Mouse (Mus musculus): ENCODE measurements around the gene Nop16. TPM values are rescaled to one million over a fixed set of nuclear protein-coding genes. Genes with fewer than 3 reads are reported as not detected.
A peak's percentile ranks its signal among the peaks of the same experiment; 100 is the strongest.

Nop16 gene
- total and polyA plus RNA-seq, 3 experiments: 65.1 to 76.0 (median 65.7) TPM

DNA sequence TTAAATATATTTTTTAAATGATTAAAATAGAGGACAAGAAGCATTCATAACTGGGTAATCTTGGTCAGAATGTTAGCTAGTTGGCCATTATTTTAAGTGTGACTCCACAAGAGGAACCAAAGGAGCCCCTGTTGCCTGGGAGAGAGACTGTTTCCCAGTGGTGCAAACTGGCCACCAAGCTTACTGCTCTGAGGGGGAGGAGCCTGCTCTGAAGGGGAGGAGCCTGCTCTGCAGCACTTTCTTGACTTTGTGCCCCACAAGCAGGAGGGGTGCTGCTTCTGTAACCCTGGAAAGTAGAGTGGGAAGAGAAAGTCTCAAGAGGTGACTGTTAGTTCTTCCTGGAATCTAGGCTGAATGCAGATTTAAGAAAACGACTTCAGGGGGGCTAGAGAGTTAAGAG is 20.6 kb downstream of the Nop16 start:
- peaks cover 8% of the 10 kb centered on the region for H3K27me3 ChIP-seq (ENCODE audit: insufficient read depth, low read length)
- H3K36me3 ChIP-seq (replicated peaks): no peaks in the 10 kb centered on the region
- DNase-seq (ENCODE audit: low spot score) (no peak), ATAC-seq (ENCODE audit: extremely low read depth, insufficient number of reproducible peaks, low FRiP score, poor library complexity, severe bottlenecking) (no peak)
- H3K4me1 ChIP-seq (ENCODE audit: insufficient read depth, low read depth, low read length): peaks cover 36% of the 10 kb centered on the region
- TF ChIP-seq POLR2AphosphoS5 (IDR thresholded peaks at IDR 0.05; ENCODE audit: insufficient replicate concordance, low read depth, low read length) (no peak), TAL1 (conservative IDR thresholded peaks at IDR 0.05; ENCODE audit: low read depth, low read length) (no peak), GATA2 (IDR thresholded peaks at IDR 0.05; ENCODE audit: borderline replicate concordance, low read depth, low read length) (no peak), CTCF (IDR thresholded peaks at IDR 0.05; ENCODE audit: low read depth, low read length) (no peak), GATA1 (IDR thresholded peaks at IDR 0.05; ENCODE audit: borderline replicate concordance, low read length) (no peak)
- no peaks in the 10 kb centered on the region for H3K9me3 ChIP-seq (replicated peaks)
- no peak overlapping the region for H3K4me3 ChIP-seq (ENCODE audit: low read depth, low read length)

DNA sequence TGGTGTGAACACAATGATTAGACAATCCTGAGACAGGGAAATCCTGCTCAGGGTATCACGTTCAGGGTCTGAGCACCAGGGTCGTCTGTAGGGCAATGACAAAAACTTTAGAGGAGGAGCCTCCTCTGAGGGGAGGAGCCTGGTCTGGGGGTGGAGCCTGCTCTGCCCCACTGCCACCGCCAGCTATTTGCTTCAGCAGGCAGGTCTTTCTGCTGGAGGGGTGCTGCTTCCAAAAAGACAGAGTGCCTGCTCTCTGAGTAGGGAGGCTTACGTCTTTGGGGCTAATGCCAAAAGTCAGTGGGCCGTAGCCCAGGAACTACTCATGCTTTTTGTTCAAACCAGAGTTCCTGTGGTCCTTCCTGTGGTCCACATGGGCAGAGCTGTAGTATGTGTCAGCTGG is 21.5 kb downstream of the Nop16 start:
- TF ChIP-seq POLR2AphosphoS5 (IDR thresholded peaks at IDR 0.05; ENCODE audit: insufficient replicate concordance, low read depth, low read length) (no peak), TAL1 (conservative IDR thresholded peaks at IDR 0.05; ENCODE audit: low read depth, low read length) (no peak), CTCF (IDR thresholded peaks at IDR 0.05; ENCODE audit: low read depth, low read length) (no peak), GATA2 (IDR thresholded peaks at IDR 0.05; ENCODE audit: borderline replicate concordance, low read depth, low read length) (no peak), GATA1 (IDR thresholded peaks at IDR 0.05; ENCODE audit: borderline replicate concordance, low read length) (no peak)
- H3K36me3 ChIP-seq (replicated peaks): peaks cover 6% of the 10 kb centered on the region
- no peak for DNase-seq (ENCODE audit: low spot score)
- peaks cover 7% of the 10 kb centered on the region for H3K27me3 ChIP-seq (ENCODE audit: insufficient read depth, low read length)
- no peak for ATAC-seq (ENCODE audit: extremely low read depth, insufficient number of reproducible peaks, low FRiP score, poor library complexity, severe bottlenecking)
- no peaks in the 10 kb centered on the region for H3K9me3 ChIP-seq (replicated peaks)
- peaks cover 34% of the 10 kb centered on the region for H3K4me1 ChIP-seq (ENCODE audit: insufficient read depth, low read depth, low read length)
- H3K4me3 ChIP-seq (ENCODE audit: low read depth, low read length): no peak overlapping the region

DNA sequence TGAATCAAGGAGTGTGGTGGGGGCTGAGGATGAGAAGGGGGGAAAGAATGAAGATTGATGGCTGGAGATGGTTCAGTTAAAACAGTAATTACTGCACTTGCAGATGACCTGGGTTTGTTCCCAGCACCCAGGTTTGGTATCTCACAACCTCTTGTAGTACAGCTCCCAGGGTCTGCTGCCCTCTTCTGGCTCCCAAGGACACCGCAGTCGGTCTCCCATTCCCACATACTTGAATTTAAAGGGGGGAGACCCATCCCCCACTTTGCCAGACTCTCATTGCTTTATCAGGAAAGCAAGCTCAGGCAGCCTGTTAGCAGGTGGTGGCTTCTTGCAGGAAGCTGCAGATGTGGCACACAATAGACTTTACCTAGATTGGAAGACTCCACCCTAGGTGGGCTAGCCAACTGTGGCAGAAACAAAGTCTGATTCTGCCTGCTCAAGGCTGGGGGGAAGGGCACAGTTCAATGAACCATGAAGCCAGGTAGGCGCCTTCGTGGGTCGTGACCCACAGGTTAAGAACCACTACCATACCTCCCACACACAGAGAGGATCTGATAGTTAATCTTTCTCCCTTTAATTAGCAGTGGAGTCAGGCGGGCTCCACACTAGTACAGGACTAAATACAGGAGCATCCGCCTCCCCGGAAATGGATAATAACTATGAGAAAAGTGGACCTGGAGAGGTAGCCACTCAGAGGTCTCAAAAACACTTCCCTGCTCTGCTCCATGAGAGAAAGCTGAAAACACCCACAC is 24.1 kb downstream of the Nop16 start:
- peak overlapping the region; percentile 86 for H3K4me3 ChIP-seq (ENCODE audit: low read depth, low read length)
- H3K9me3 ChIP-seq (replicated peaks): no peaks in the 10 kb centered on the region
- ATAC-seq (ENCODE audit: extremely low read depth, insufficient number of reproducible peaks, low FRiP score, poor library complexity, severe bottlenecking) (peak; percentile 46), DNase-seq (ENCODE audit: low spot score) (no peak)
- TF ChIP-seq GATA1 (IDR thresholded peaks at IDR 0.05; ENCODE audit: borderline replicate concordance, low read length) (no peak), GATA2 (IDR thresholded peaks at IDR 0.05; ENCODE audit: borderline replicate concordance, low read depth, low read length) (no peak), TAL1 (conservative IDR thresholded peaks at IDR 0.05; ENCODE audit: low read depth, low read length) (no peak), CTCF (IDR thresholded peaks at IDR 0.05; ENCODE audit: low read depth, low read length) (0 out of 2 replicates have a peak, but pooled peaks have one; percentile 21), POLR2AphosphoS5 (IDR thresholded peaks at IDR 0.05; ENCODE audit: insufficient replicate concordance, low read depth, low read length) (no peak)
- peaks cover 37% of the 10 kb centered on the region for H3K4me1 ChIP-seq (ENCODE audit: insufficient read depth, low read depth, low read length)
- H3K27me3 ChIP-seq (ENCODE audit: insufficient read depth, low read length): no peaks in the 10 kb centered on the region
- peaks cover 32% of the 10 kb centered on the region for H3K36me3 ChIP-seq (replicated peaks)

GRCm38 (mm10) chr13:54565201-54565581 is 24.7 kb downstream of the Nop16 start, which contains the start of gene 4833439L19Rik:
TSS of gene 4833439L19Rik (minus strand) at chr13:54565435.
- ATAC-seq (ENCODE audit: extremely low read depth, insufficient number of reproducible peaks, low FRiP score, poor library complexity, severe bottlenecking) (peak; percentile 94), DNase-seq (ENCODE audit: low spot score) (peak; percentile 91)
- TF ChIP-seq POLR2AphosphoS5 (IDR thresholded peaks at IDR 0.05; ENCODE audit: insufficient replicate concordance, low read depth, low read length) (no peak), CTCF (IDR thresholded peaks at IDR 0.05; ENCODE audit: low read depth, low read length) (no peak), GATA1 (IDR thresholded peaks at IDR 0.05; ENCODE audit: borderline replicate concordance, low read length) (no peak), GATA2 (IDR thresholded peaks at IDR 0.05; ENCODE audit: borderline replicate concordance, low read depth, low read length) (no peak), TAL1 (conservative IDR thresholded peaks at IDR 0.05; ENCODE audit: low read depth, low read length) (no peak)
- Histone ChIP-seq H3K27me3 (ENCODE audit: insufficient read depth, low read length) (no peaks in the 10 kb centered on the region), H3K36me3 (replicated peaks) (peaks cover 38% of the 10 kb centered on the region), H3K4me3 (ENCODE audit: low read depth, low read length) (peak within 1 kb of the TSS; percentile 86), H3K9me3 (replicated peaks) (no peaks in the 10 kb centered on the region), H3K4me1 (ENCODE audit: insufficient read depth, low read depth, low read length) (peaks cover 39% of the 10 kb centered on the region)

DNA sequence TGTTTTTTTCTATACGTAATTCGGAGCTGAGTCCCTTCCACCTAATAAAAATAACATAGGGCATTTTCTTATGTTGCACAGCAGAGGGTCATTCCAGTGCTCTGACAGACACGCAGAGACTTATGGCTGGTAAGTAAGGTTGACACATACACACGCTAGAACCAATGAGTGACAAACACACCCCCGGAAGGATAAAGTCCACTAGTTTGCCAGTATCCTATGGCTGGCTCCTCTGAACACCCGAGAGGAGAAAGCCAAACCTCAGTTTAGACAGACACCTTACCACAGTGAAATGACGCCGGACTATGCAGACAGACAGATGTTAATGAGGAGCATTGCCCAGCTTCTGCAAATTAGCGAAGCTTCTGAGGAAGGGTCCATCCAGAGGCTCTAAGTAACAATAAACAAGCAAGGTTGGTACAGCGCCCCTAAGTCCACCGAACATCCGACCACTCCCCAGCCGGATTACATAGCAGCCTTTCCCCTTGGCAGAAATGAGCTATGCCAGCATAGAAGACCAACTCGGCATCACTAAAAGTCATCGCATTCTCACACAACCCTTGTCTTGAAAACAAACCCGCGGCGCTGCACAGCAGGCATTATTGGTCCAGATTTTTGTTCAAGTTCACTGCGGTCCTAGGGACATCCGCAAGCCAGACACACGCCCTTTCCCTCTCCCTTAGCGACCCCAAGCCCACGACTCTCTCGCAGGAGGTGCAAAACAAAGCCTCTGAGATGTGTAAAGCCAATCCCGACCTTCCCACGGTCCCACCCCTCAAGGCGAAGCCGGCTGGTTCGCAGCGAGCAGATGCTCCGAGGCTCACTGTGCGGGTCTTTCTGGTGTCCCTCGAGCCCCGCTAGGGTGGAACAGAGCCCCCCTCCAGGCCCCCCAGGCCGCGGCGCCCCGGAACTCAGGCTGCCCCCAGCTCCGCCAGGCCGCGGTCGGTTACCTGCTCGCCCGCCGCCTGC is 25.4 kb downstream of the Nop16 start:
- Histone ChIP-seq H3K9me3 (replicated peaks) (no peaks in the 10 kb centered on the region), H3K4me1 (ENCODE audit: insufficient read depth, low read depth, low read length) (peaks cover 39% of the 10 kb centered on the region), H3K27me3 (ENCODE audit: insufficient read depth, low read length) (no peaks in the 10 kb centered on the region), H3K36me3 (replicated peaks) (peaks cover 44% of the 10 kb centered on the region), H3K4me3 (ENCODE audit: low read depth, low read length) (peak overlapping the region; percentile 86)
- ATAC-seq (ENCODE audit: extremely low read depth, insufficient number of reproducible peaks, low FRiP score, poor library complexity, severe bottlenecking) (no peak), DNase-seq (ENCODE audit: low spot score) (no peak)
- TF ChIP-seq GATA1 (IDR thresholded peaks at IDR 0.05; ENCODE audit: borderline replicate concordance, low read length) (no peak), GATA2 (IDR thresholded peaks at IDR 0.05; ENCODE audit: borderline replicate concordance, low read depth, low read length) (no peak), TAL1 (conservative IDR thresholded peaks at IDR 0.05; ENCODE audit: low read depth, low read length) (no peak), CTCF (IDR thresholded peaks at IDR 0.05; ENCODE audit: low read depth, low read length) (no peak), POLR2AphosphoS5 (IDR thresholded peaks at IDR 0.05; ENCODE audit: insufficient replicate concordance, low read depth, low read length) (no peak)

Measured in G1E (cell line).